Mouse (Mus musculus): ENCODE results near the gene Tas1r2.

Tas1r2 gene

DNA sequence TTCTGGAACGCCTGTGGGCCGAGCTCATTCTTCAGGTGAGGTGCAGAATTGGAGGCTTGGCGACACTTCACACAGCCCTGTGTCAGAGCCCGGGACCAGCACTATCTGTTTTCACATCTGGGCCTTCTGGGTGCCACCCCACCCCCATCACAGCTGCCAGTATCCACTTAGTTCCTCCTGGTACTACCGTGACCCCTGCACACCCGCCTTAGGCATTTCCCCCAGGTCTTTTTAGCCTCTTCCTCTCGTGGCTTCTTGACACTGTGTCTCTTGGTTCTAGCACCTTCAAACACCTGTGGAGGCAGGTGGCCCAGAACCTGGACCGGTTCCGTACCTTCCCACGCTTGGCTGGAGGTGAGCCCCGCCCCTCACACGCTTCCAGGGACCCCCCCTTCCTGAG, 13.0 kb upstream of the Tas1r2 start:
- no peak for DNase-seq

DNA sequence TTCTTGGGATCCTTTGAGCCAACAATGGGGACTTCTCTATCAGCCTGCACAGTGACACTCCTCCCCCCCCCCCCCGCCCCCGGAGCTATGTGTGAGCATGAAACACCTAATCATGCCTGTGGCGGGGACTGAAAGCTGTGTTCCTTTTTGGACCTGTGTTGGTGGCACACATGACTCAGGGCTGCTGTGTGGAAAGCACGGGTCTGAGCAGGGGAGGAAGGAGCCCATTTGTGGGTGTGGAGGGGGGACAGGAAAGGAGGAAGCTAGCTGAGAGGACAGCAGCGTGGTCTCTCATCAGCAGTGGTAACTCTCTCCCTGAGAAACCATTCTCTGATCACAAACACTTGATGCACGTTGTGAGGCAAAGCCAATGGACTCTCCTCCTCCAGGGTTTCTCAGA, 12.6 kb upstream of the Tas1r2 start:
- DNase-seq, result no peak

DNA sequence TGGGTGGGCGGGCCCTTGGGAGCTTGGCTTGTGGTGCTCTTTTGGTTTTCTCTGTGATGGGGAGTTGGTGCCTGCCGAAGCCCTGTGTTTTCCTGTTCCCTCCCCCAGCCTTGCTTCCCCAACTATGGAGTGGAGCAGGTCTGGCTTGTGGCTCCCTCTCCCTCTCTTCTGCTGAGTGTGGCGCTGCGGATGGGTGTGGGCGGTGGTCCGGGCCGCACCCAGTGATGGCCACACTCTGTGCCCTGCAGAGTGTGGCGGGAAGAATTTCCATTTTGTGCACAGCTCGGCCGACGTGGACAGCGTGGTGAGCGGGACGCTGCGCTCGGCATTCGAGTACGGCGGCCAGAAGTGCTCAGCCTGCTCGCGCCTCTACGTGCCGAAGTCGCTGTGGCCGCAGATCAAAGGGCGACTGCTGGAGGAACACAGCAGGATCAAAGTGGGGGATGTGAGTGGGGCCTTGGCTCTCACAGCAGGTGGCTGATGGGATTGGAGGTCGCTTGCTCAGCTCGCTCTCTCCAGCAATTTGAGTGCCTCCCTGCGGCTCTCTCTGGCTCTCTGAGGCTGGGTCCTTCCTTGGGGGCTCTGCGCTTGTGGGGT, 11.4 kb upstream of the Tas1r2 start:
- no peak for DNase-seq

DNA sequence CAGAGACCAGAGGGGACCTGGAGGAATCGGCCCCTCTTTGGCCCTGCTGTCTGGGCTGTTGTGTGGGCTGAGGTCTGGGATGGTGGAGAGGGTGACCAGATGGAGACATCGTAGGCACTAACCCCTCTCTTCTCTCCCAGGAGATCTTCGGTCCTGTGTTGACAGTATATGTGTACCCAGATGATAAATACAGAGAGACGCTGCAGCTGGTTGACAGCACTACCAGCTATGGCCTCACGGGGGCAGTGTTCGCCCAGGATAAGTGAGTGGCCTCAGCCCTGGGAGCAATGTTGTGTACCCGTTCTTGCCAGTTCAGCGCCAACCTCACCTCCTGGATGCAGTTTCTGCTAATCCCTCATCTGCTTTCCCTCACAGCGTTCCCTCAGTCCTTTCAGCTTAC, 9.4 kb upstream of the Tas1r2 start:
- DNase-seq, result peak; percentile 81

DNA sequence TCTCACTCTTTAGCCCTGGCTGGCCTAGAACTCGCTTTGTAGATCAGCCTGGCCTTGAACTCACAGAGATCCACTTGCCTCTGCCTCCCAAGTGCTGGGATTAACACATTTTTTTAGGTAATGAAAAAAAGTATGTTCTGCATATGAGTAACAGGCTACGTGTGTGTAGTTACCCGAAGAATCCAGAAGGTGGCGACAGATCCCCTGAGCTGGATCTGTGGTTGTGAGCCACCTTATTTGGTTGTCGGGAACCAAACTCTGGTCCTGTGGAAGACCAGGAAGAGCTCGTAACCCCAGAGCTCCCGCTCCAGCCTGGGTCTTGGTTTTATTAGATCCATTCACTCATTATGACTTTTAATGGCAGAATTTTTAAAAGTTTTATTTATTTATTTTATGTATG, 6.4 kb upstream of the Tas1r2 start:
- no peak for DNase-seq

DNA sequence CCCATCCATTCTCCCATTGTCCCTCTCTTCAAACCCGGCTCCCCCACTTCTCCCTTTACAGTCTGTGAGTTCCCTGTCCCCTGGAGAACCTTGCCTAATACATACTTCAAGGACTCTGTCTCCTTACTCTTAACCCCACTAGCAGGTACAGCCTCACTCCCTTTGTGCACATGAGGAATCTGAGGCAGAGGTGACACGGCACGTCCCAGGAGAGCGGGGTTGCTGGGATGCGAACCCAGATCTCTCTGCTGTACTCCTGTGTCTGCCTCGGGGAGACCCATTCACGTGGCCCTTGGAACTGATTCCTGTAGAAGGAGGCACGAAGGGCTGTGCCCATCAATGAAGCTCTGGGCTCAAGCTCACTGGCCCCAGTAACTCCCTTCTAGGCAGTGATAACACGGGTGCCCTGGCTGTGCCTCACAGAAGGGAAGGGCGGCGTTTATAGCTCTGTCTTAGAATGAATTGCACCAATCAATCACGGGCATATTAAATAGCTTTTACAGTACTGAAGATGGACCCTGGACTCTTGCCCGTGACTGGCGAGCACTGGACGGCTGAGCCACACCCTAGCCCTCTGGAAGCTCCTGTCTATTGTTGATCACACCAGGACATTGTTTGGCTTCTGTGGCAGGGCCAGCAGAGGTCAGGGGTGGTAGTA, 3.1 kb upstream of the Tas1r2 start:
- DNase-seq, result no peak

DNA sequence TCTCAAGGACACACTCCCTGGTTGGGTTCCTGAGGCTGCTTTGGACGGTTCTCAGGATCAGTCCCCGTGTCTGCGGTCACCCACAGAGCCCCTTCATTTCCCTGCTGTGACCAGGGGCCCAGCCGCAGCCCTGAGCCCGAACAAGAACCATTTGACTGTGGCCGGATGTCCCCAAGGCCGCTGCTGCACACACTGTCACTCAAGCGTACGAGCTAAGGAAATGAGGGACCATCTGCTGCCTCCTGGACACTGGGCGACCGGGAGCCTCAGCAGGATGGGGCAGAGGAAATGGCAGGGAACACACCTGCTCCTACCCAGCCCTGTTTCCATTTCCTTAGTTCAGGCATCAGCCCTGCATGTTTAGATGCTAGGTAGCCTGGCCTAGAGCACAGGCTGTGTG, 2.4 kb upstream of the Tas1r2 start:
- no peak for DNase-seq

DNA sequence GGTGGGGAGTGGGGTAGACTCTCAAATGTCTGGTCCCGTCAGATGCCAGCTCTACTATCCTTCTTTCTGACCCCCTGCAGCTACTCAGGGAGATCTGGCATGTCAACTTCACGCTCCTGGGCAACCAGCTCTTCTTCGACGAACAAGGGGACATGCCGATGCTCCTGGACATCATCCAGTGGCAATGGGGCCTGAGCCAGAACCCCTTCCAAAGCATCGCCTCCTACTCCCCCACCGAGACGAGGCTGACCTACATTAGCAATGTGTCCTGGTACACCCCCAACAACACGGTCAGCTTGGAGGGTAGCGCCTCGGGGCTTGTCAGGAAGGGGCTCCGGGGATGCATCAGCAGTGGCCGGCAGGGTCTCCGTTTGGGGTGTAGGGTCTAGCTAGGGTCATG, 8.6 kb downstream of the Tas1r2 start:
- DNase-seq, result no peak

DNA sequence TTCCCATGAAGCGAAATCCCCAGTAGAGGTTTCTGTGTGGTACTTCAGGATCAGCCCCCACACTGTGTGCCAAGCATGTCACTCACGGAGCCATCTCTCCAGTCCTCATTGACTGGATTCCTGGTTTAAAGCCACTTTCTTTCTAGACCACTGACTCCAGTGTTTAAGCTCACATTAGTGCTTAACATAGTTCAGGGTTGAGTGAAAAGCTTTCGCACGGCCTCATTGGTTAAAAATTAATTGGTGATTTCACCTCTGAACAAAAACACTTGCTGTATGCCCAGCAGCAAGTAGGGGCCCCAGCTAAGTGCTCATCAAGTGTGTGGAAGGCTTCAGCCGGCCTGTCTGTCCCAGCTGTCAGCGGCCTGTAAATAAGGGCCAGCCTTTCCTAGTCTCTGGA, 14.3 kb downstream of the Tas1r2 start:
- DNase-seq, result no peak

DNA sequence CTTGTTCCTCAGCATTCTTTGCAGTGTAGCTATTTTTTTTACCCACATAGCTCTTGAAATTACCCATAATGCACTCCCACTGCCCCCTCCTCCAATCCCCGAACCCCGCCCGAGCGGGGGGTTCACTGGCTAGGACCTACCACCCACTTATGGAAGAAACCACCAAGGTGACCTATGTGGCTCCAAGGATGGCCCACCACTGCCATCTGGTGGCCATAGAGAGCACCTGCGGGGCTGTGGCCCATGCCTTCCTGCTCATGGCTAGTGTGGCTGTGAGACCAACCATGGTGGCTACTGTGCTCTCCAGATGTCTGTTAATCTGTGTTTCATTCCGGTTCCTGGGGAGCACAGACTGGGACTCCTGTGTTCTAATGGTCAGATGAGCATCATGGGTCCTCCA, 16.5 kb downstream of the Tas1r2 start:
- peak; percentile 65 for DNase-seq

DNA sequence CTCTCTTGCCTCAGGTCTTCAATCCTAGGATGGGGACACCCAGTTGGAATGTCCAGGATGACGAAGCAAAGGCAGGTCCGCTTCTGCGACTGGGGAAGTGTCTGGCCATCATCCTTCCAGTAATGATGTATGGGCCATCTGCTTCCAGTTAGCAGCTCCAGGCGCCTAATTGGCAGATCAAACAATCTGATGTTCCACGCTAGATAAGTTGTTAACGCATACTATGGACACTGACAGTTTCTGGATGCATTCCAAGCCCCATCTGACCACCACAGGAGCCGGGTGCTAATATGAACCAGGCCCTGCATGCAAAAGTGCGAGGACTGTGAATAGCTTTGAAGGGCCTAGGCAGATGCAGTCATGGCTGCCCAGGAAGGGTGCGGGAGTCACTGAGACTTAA, 22.4 kb downstream of the Tas1r2 start:
- no peak for DNase-seq

DNA sequence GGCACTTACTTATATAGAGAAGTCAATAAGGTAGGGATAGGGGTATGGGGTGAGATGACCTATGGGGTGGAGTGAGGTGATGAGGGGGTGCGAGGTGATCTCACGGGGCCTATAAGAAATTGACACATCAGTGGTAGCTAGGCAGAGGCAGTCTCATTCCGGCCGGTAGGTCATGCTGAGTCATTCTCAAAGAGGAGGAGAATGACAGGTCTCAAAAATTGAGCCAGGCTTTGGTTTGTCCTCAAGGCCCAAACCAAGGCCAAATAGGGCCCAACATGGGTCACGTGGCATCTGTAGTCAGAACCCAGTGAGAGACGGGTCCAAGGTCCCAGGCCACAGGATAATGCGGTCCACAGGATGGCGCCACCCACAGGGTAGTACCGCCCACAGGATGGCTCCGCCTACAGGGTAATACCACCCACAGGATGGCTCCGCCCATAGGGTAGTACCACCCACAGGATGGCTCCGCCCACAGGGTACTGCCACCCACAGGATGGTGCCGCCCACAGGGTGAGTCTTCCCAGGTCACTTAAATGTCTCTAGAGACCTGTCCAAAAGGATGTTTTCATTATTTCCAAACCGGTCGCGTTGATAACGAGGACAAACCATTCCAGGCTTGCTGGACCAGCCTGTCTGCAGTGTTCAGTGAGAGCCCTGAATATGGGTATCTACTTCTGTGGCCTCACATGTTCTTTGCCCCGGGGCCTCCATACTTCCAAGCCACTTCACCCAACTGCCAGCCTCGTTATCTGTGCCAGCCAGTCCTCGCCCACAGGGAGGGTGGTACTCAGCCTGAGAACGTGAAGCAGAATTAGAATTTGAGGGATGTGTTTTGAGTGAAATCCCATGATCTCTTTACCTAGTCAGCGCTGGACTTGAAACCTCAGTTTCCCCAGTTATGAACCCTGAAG, 30.6 kb downstream of the Tas1r2 start:
- DNase-seq, result peak; percentile 3

DNA sequence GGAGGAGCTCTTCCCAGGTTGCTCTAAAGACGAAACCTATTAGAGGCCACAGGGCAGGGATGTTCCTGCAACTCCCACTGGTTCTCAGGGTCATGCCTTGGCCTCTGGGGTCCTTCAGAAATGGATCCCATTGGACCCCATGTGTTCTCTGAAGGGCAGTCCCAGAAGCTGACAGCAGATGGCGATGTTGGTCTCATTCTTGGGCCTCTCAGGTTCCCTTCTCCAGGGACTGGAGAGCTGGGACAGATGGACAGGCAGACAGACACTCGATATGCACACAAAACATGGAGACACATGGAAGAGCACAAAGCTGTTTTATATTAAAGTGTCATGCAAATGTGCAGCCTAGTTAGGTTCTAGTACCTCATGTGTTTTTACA, 31.3 kb downstream of the Tas1r2 start:
- DNase-seq, result peak; percentile 77

DNA sequence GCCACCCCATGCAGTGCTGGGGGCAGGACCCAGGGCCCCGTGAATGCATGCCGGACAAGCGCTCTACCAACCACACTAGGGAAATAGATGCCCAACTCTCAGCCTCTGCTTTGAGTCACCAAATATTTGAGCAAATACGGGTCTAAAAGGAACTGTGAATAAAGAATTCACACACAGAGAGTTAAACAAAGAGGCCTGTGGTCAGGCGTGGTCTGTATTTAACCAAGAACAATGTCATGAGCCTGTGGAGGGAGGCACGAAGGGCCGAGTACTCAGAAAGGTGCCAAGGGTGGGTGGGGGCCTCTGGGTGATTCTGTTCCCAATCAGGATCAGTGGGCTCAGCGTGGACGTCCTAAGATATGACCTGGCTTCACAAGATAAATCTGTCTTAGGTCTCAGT, 34.7 kb downstream of the Tas1r2 start:
- DNase-seq, result no peak

DNA sequence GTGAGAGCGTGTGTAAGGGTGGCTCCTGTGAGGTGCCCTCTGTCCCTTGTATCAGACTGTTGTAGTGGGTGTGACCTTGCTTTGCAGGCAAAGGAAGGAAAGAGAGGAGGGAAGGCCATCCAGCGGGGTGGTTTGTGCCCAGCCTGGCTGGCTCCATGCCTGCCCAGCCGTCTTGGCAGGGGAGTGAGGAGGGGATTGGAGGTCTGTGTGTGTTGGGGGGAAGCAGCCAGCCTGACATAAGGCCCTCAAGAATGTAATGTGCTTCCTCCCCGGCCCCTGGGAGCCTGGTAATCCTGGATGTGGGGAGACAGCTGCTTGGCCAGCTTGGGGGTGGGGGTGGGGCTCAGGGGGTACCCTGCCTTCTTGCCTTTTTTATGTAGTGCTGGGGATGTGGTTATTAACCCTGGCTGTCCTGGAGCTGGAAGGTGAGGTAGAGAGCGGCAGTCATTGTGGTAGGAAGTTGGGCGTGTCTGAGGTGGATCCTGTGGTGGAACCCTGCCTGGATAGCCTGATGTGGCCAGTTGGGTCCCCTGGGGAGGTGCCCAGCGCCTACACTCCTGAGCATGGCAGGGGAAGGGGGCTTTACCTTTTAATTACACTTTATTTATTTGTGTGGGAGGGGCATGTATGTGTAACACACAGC, 36.4 kb downstream of the Tas1r2 start:
- DNase-seq, result no peak

DNA sequence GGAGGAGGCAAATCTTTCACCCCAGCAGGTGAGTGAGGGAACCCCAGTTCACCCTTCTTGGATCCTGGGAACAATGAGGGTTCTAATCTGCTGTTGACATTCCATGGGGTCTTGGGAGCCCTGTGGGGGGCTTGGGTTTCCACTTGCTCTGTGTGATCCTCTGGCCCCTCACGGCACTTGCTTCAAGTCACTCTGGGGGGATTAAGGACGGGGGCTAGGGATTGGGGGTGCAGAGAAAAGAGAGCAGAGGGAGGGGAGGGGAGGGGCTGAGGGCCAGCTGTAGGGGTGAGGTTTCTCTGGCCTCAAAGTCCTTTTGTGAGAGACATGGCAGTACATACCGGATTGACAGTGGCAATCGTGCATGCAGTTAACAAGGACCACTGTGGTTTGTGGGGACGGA, 40.0 kb downstream of the Tas1r2 start:
- no peak for DNase-seq

DNA sequence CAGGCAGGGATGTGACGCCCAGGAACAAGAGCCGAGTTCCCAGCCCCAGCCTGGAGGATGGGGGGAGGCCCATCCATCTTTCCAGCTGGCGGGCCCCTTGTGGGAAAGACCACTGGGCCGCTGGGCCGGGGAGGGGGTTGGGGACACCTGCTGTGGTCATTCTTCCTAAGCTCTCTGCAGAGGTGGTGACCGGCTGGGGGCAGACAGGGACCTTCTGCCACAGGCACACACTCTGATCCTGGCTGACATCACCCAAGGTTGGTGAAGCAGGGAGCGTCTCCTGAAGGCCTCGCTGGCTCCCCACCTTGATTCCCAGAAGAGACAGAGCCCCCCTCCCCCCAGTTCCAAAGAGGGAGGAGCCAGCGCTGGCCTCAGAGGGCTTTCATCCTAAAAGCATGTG, 44.4 kb downstream of the Tas1r2 start:
- no peak for DNase-seq

DNA sequence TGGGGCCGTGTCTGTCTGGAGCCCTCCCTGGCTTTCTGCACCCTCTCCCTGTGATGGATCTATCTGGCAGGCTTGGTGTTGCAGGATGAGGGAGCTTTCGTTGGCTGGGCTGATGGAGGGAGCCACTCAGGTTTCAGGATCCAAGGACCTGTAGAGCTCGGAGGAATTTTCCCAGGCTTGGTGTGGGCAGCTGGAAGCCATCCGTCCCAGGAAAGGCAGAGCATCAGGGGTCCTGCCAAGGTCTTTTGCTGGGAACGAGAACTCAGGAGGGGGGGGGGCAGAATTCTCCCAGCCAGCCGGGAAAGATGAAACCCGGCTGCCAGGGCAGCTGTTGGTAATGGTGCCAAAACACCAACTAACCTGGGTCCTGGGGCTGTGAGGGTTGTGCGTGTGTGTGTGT, 45.3 kb downstream of the Tas1r2 start:
- no peak for DNase-seq

DNA sequence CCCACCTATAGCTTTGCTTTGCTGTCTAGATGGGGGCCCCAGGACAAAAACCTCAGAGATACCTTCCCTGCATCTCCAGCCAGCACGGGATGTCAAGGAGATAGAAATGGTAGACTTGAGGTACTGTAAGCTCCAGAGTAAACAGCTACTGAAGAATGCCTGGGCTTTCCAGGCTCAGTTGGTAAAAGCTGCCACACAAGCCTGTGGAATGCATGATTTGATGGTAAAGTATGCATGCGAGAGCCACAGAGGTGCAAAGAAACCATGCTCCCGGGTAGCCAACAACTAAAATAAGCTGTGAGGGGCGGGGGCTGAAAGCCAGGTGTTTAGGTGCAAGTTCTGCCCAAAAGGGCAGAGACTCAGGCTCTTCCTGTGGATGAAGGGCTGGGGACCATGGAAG, 49.6 kb downstream of the Tas1r2 start:
- DNase-seq, result no peak

DNA sequence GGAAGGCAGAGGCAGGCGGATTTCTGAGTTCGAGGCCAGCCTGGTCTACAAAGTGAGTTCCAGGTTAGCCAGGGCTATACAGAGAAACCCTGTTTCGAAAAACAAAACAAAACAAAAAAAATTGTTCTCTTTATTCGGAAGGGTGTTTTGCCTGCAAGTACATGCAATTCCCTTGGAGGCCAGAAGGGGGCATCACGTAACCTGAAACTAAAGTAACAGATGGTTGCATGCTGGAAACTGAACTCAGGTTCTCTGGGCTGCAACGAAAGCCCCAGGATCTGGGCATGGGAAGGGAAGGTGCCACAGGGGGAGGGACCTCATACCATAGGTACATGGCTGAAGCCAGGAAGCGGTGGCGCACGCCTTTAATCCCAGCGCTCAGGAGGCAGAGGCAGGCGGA, 50.1 kb downstream of the Tas1r2 start:
- peak; percentile 9 for DNase-seq

DNA sequence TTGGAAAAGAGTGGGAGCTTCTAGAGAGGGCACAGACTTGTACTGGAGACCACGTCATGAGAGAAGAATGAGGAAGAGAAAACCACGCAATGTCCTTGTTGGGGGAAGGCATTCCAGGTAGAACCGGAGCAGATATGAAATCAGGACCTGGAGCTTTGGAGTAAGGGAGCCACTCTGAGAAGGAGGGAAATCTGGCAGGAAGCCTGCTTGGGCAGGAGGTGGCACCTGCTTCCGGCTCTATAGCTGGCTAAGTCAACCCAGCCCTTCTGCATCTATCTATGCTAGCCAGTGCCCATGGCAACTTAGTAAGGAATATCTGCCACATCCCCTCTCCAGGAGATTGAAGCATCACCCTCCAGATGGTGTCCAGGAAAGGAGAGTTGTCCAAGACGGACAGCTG, 52.6 kb downstream of the Tas1r2 start:
- no peak for DNase-seq

DNA sequence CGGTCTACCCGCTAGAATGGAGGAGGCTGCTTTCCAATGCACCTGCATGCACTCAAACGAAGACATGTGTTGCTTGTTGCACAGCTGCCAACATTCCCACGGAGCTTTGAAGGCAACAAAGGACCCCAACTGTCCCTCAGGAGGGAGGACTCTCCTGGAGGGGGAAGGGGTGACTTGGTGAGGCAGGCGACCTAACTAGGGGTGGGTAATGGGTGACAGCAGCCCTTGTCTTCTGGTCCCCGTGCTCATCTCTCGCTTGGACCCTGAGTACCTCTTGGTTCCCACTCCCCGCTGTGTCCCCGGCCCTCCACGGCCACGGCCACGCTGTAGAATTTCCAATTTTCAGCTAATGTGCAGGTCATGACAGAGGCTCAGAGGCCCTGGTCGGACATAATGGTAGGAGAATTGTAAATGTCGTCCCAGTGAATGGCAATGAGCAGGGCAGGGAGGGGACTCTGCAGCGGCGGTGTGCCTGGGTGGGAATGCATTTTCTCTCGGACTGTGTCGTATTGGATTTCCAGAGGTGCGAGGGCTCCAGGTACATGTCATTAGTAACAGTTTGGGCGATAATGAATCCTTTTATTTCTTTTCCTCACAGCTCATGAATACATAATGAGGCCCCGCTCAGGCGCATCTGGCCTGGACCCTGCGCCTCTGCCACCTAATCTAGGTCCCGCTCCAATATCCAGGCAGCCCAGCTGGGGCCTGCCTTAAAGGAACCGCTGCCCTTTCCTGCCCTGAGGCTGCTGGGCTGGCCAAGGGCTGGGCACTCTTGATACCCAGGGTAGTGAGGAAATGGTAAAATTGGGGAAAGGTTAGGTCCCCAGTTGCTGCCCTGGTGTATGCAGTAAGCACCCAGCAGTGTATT, 57.4 kb downstream of the Tas1r2 start:
- DNase-seq, result no peak
